Mouse (Mus musculus) intestine, postnatal 0 days (tissue): ENCODE results near the gene Tcl1b1. TPM values are rescaled to one million over a fixed set of nuclear protein-coding genes. Genes with fewer than 3 reads are reported as not detected.

Source experiments
- ATAC-seq: fragments of 200-750 bp; cut with Nextera tagmentation; 2 replicates; pipeline ENCODE4 v1.8.0; 2017; ENCODE audit warnings: mild to moderate bottlenecking, moderate TSS enrichment, moderate library complexity
- H3K27ac ChIP-seq: fragments of 300-500 bp; sonication (generic); 2 replicates; pipeline ENCODE4 v1.5.1; 2014; ENCODE audit warnings: mild to moderate bottlenecking, low read depth, low read length, moderate library complexity
- H3K27me3 ChIP-seq: fragments of 300-500 bp; sonication (generic); replicated peaks from 2 replicates; pipeline ENCODE4 v1.6.1; 2014; ENCODE audit warnings: low read length, mixed read lengths; ENCODE audit not compliant: control insufficient read depth, insufficient read depth
- H3K36me3 ChIP-seq: fragments of 300-500 bp; sonication (generic); 2 replicates; pipeline ENCODE4 v1.6.1; 2014; ENCODE audit warnings: mild to moderate bottlenecking, moderate library complexity; ENCODE audit not compliant: control insufficient read depth, insufficient read depth
- H3K4me1 ChIP-seq: fragments of 300-500 bp; sonication (generic); replicated peaks from 2 replicates; pipeline ENCODE4 v1.6.1; 2014; ENCODE audit warnings: antibody characterized with exemption, low read length, mixed read lengths; ENCODE audit not compliant: control insufficient read depth, insufficient read depth
- H3K4me2 ChIP-seq: fragments of 300-500 bp; sonication (generic); replicated peaks from 2 replicates; pipeline ENCODE4 v1.6.1; 2014; ENCODE audit warnings: low read depth, mild to moderate bottlenecking, moderate library complexity
- H3K4me3 ChIP-seq: fragments of 300-500 bp; sonication (generic); 2 replicates; pipeline ENCODE4 v1.5.1; 2014; ENCODE audit warnings: low read depth, low read length
- H3K9ac ChIP-seq: fragments of 300-500 bp; sonication (generic); 2 replicates; pipeline ENCODE4 v1.6.1; 2014; ENCODE audit warnings: mild to moderate bottlenecking, low read depth, low read length
- H3K9me3 ChIP-seq: fragments of 300-500 bp; sonication (generic); 2 replicates; pipeline ENCODE4 v1.6.1; 2016; ENCODE audit warnings: mixed run types; ENCODE audit not compliant: control insufficient read depth
- CTCF ChIP-seq: sonication (generic); IDR thresholded peaks from 2 replicates; pipeline ENCODE4 v1.5.1; 2016; ENCODE audit warnings: low read depth, mild to moderate bottlenecking, control low read depth, antibody characterized with exemption, moderate library complexity
- WGBS: fragments of 180-500 bp; shearing (Covaris S2); extraction: QIAGEN DNeasy Blood & Tissue Kit; methylation state at CpG from one replicate; pipeline ENCODE4 v1.1.7; 2014; 5-methylcytosine and 5-hydroxymethylcytosine counted together
- polyA plus RNA-seq: library from polyadenylated mRNA; unstranded; fragments of >200 nt; fragmentation: Nextera tagmentation; extraction: Ambion mirVana; gene quantifications from 2 replicates; pipeline ENCODE4 v1.2.1, GENCODE M21; 2015

The Tcl1b1 gene
- polyA plus RNA-seq, 1 experiment from 2014 or later: not detected

- no peak overlapping the region for H3K9ac ChIP-seq
- H3K4me3 ChIP-seq: no peak overlapping the region
- no peaks in the 10 kb centered on the region for H3K36me3 ChIP-seq
- H3K4me2 ChIP-seq: no peak overlapping the region
- H3K9me3 ChIP-seq: no peaks in the 10 kb centered on the region
- no peaks in the 10 kb centered on the region for H3K4me1 ChIP-seq
- TF ChIP-seq CTCF: no peak
- 91% methylated on average over 7 of the region's 7 CpGs for WGBS
- no peak overlapping the region for H3K27ac ChIP-seq
- H3K27me3 ChIP-seq: no peaks in the 10 kb centered on the region
- ATAC-seq: no peak
These were observed 49.7 kb downstream of the Tcl1b1 start for GRCm38 (mm10) chr12:105209231-105209630.

Other genes with a start within 250 kb of the Tcl1b1 start
- 1.6 and 1.8 TPM in 2 replicates for gene Syne3, start 149.9 kb upstream of the Tcl1b1 start, polyA plus RNA-seq
- 209 TPM in 2 replicates for gene Glrx5, start 127.0 kb upstream of the Tcl1b1 start, polyA plus RNA-seq
- not detected in 2 replicates for gene Tcl1b2, start 13.7 kb upstream of the Tcl1b1 start, polyA plus RNA-seq
- not detected in 2 replicates for gene Tcl1b5, start 16.7 kb downstream of the Tcl1b1 start, polyA plus RNA-seq
- gene Tcl1b3, start 31.4 kb downstream of the Tcl1b1 start, polyA plus RNA-seq: not detected in 2 replicates
- not detected in 2 replicates for gene Tcl1b4, start 42.3 kb downstream of the Tcl1b1 start, polyA plus RNA-seq
- gene Tcl1, start 63.1 kb downstream of the Tcl1b1 start, polyA plus RNA-seq: not detected in 2 replicates
- 0.10 and 0.14 TPM in 2 replicates for gene Tunar, start 174.2 kb downstream of the Tcl1b1 start, polyA plus RNA-seq